Mouse (Mus musculus): Measurements from ENCODE around the gene Krt81.

- TF ChIP-seq POLR2A (IDR thresholded peaks at IDR 0.05; ENCODE audit: low read depth, low read length) = no peak
- no peak for TF ChIP-seq CTCF (IDR thresholded peaks at IDR 0.05; ENCODE audit: extremely low read depth, insufficient read length, insufficient replicate concordance, low read depth, low read length)
These were observed 26.9 kb downstream of the Krt81 start for GRCm38 (mm10) chr15:101436611-101437010.

Measured in small intestine, adult 2 months (tissue).